Mouse (Mus musculus) ES-Bruce4 (cell line): ENCODE measurements at regions not wholly inside any gene's neighbourhood (a gene's known extent, or its start where the extent isn't known, plus 50 kb on each side); places are given as distances from the start of the nearest gene placed in this dataset.

Experiments
- CTCF ChIP-seq: IDR thresholded peaks from one replicate; pipeline ENCODE4 v1.8.1; 2011; ENCODE audit warnings: low read depth, low read length
- POLR2A ChIP-seq: IDR thresholded peaks from one replicate; pipeline ENCODE4 v1.8.1; 2011; ENCODE audit warnings: low read length; ENCODE audit not compliant: insufficient read depth

DNA sequence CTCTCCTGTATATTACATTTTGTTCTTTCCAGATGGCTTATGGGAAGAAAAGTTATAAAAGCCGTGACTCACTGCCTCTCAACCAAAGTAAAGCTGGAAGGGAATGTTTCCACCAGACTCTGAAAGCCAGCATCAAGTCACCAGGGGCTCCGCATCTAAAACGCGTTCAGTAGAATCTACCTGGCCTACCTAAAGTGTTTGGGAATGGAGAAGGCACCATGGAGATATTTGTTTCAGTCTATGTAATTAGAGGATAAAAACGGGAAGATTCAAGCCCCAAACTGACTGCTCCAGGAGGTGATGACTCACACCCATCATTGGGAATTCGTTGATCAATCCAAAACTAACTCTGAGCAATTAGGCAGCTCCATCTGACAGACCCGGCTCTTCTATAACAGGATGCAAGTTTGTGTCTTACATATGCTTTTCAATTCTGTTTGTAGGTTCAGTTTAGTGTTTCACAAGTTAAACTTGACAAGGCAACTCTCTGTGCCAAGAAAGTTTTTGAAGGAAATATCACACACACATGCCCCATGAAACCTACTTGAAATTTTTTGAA lies 84.8 kb upstream of the Grin2a start:
- TF ChIP-seq CTCF (no peak), POLR2A (no peak)
